Mouse (Mus musculus) intestine, postnatal 0 days (tissue): ENCODE results near the gene Psap. TPM values are rescaled to one million over a fixed set of nuclear protein-coding genes. Genes with fewer than 3 reads are reported as not detected.
"Not testable (repeated sequence)": the region's sequence is repeated elsewhere in the genome, so short reads cannot be mapped to it uniquely, and the experiment has no call there.

Source experiments
- ATAC-seq: fragments of 200-750 bp; cut with Nextera tagmentation; 2 replicates; pipeline ENCODE4 v1.8.0; 2017; ENCODE audit warnings: mild to moderate bottlenecking, moderate TSS enrichment, moderate library complexity
- H3K27ac ChIP-seq: fragments of 300-500 bp; sonication (generic); 2 replicates; pipeline ENCODE4 v1.5.1; 2014; ENCODE audit warnings: mild to moderate bottlenecking, low read depth, low read length, moderate library complexity
- H3K27me3 ChIP-seq: fragments of 300-500 bp; sonication (generic); replicated peaks from 2 replicates; pipeline ENCODE4 v1.6.1; 2014; ENCODE audit warnings: low read length, mixed read lengths; ENCODE audit not compliant: control insufficient read depth, insufficient read depth
- H3K36me3 ChIP-seq: fragments of 300-500 bp; sonication (generic); 2 replicates; pipeline ENCODE4 v1.6.1; 2014; ENCODE audit warnings: mild to moderate bottlenecking, moderate library complexity; ENCODE audit not compliant: control insufficient read depth, insufficient read depth
- H3K4me1 ChIP-seq: fragments of 300-500 bp; sonication (generic); replicated peaks from 2 replicates; pipeline ENCODE4 v1.6.1; 2014; ENCODE audit warnings: antibody characterized with exemption, low read length, mixed read lengths; ENCODE audit not compliant: control insufficient read depth, insufficient read depth
- H3K4me2 ChIP-seq: fragments of 300-500 bp; sonication (generic); replicated peaks from 2 replicates; pipeline ENCODE4 v1.6.1; 2014; ENCODE audit warnings: low read depth, mild to moderate bottlenecking, moderate library complexity
- H3K4me3 ChIP-seq: fragments of 300-500 bp; sonication (generic); 2 replicates; pipeline ENCODE4 v1.5.1; 2014; ENCODE audit warnings: low read depth, low read length
- H3K9ac ChIP-seq: fragments of 300-500 bp; sonication (generic); 2 replicates; pipeline ENCODE4 v1.6.1; 2014; ENCODE audit warnings: mild to moderate bottlenecking, low read depth, low read length
- H3K9me3 ChIP-seq: fragments of 300-500 bp; sonication (generic); 2 replicates; pipeline ENCODE4 v1.6.1; 2016; ENCODE audit warnings: mixed run types; ENCODE audit not compliant: control insufficient read depth
- CTCF ChIP-seq: sonication (generic); IDR thresholded peaks from 2 replicates; pipeline ENCODE4 v1.5.1; 2016; ENCODE audit warnings: low read depth, mild to moderate bottlenecking, control low read depth, antibody characterized with exemption, moderate library complexity
- WGBS: fragments of 180-500 bp; shearing (Covaris S2); extraction: QIAGEN DNeasy Blood & Tissue Kit; methylation state at CpG from one replicate; pipeline ENCODE4 v1.1.7; 2014; 5-methylcytosine and 5-hydroxymethylcytosine counted together
- polyA plus RNA-seq: library from polyadenylated mRNA; unstranded; fragments of >200 nt; fragmentation: Nextera tagmentation; extraction: Ambion mirVana; gene quantifications from 2 replicates; pipeline ENCODE4 v1.2.1, GENCODE M21; 2015

Gene Psap
- 135 and 137 TPM in 2 replicates for polyA plus RNA-seq

DNA sequence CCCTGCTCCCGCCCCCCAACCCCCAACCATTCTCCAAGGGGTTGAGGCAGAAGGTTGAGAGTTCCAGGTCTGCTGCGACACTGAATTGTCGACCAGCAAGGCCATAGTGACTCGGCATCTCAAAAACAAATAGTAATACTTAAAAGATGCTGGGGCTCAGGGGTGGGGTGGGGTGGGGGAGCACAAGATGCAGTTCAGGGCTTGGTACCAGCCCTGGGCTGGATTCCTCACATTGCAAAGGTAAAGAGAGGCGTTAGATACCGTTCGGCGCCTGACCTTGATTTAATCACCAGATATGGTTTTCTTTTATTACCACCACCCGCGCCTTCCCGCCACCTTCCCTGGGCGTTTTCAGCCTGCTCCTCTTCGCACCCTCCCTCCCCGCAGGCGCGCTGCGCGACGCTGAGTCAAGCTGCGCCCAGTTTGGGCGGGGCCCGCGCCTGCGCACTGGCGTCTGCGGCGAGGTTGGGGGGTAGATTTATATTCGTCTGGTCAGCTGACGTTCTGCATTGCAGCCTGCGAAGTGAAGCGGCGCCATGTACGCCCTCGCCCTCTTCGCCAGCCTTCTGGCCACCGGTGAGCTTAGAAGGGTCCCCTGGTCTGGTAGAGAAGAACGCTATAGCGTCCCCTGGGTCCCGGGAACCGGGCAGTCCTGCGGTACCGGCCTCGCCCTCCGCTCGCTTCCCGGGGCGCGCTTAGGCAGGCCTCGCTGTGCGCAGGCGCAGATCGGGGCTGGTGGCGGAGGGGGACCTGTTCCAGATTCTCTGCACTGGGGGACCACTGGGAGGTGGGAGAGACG lies at the start of gene Psap:
Psap (plus strand) TSS at position 421 of the 799 bp plus-strand sequence.
- Histone ChIP-seq H3K36me3 (no peaks in the 10 kb centered on the region; the same call in 1 of the 2 replicates), H3K9ac (peak within 1 kb of the TSS; percentile 84), H3K9me3 (no peaks in the 10 kb centered on the region), H3K4me1 (peaks cover 10% of the 10 kb centered on the region), H3K4me3 (peak within 1 kb of the TSS; percentile 83), H3K27ac (peak within 1 kb of the TSS; percentile 89), H3K4me2 (peak within 1 kb of the TSS; percentile 84), H3K27me3 (no peaks in the 10 kb centered on the region)
- 2% methylated on average over 54 of the region's 54 CpGs for WGBS
- ATAC-seq = peak; percentile 87
- peak; percentile 51 for TF ChIP-seq CTCF

DNA sequence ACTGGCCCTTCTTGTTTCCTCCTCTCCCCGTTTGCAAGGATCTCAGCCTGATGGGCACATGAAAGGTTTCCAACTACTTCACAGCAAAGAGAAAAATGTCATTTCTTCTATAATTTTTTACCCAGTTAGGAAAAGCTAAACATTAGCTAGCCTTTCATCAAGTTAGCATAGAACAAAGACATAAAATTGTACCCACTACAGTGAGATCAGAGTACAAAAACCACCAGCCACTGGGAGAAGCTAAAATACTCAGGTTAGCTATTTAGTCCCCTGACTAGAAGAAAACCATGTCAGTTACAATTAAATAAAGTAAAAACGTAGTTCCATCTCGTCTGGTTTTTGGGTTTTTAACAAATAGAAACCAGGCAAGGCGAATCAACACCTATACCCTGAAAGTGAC lies 49.8 kb upstream of the Psap start:
- H3K4me1 ChIP-seq = peaks cover 5% of the 10 kb centered on the region; the same call in 1 of the 2 replicates
- no peaks in the 10 kb centered on the region for H3K36me3 ChIP-seq
- no peak overlapping the region for H3K9ac ChIP-seq
- no peak overlapping the region for H3K4me3 ChIP-seq
- no peak for ATAC-seq
- no peaks in the 10 kb centered on the region for H3K9me3 ChIP-seq
- WGBS = 76% methylated on average over 4 of the region's 4 CpGs
- TF ChIP-seq CTCF = no peak
- H3K27ac ChIP-seq = no peak overlapping the region
- H3K27me3 ChIP-seq = no peaks in the 10 kb centered on the region
- no peak overlapping the region for H3K4me2 ChIP-seq

DNA sequence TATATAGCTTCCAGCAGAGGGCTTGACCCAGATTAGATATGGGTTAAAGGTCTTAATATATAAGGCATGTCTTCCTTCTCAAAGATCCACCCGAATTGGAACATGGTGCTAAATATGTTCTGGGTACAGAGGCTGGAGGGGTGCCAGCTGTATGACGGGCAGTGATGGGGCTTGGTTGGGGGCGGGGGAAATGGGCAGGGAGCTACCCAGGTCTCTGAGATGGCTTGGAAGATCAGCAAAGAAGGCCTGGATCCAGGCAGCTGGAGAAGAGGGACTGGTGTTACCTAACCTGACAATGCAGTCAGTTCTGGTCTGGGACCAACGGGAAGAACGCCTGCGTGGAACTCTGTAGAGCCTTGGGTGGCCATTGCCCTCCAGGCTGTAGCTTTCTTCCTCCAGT lies 48.3 kb upstream of the Psap start:
- H3K27ac ChIP-seq = no peak overlapping the region
- no peaks in the 10 kb centered on the region for H3K9me3 ChIP-seq
- H3K4me3 ChIP-seq = no peak overlapping the region
- 81% methylated on average over 6 of the region's 6 CpGs for WGBS
- no peak overlapping the region for H3K4me2 ChIP-seq
- no peaks in the 10 kb centered on the region for H3K36me3 ChIP-seq
- TF ChIP-seq CTCF = no peak
- H3K9ac ChIP-seq = no peak overlapping the region
- no peaks in the 10 kb centered on the region for H3K27me3 ChIP-seq
- no peak for ATAC-seq
- H3K4me1 ChIP-seq = peaks cover 5% of the 10 kb centered on the region; the same call in 1 of the 2 replicates

DNA sequence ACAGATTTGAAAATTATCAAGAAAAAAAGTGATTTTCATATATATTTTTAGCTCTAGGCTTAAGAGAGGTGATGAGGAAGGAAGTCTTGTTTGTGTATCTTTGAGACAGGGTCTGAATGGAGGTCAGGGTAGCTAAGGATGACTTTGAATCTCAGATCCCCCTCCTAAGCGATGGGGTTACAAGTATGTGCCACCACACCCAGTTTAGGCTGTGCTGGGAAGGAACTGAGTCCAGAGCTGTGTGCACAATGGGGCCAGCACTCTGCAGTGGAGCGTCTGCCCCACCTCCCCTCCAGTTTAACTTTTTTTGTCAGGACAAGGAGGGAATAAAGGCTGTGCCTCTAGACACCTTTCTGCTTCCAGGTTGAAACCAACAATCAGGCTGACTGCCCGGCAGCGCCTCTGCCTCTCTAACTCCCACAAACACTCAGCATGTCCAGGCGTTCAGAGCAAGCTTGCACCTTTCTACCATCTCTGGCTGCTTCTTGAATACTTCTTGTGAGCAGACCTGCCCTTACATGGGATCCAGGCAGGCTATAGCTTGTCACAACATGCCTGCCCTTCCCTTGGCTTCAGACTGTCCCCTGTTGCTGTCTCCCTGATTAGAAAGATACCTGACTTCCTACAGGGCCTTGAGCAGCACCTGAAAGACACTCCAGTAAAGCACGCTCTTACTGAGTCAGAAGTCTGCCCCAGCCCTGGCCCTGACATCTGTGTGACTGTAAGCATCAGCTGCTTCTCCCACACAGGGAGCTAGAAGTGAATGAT lies 46.9 kb upstream of the Psap start:
- Histone ChIP-seq H3K27ac (no peak overlapping the region), H3K9ac (no peak overlapping the region), H3K36me3 (no peaks in the 10 kb centered on the region), H3K27me3 (no peaks in the 10 kb centered on the region), H3K4me3 (no peak overlapping the region), H3K9me3 (no peaks in the 10 kb centered on the region), H3K4me2 (no peak overlapping the region), H3K4me1 (peaks cover 5% of the 10 kb centered on the region; the same call in 1 of the 2 replicates)
- no peak for ATAC-seq
- TF ChIP-seq CTCF = no peak
- WGBS = 70% methylated on average over 6 of the region's 6 CpGs

DNA sequence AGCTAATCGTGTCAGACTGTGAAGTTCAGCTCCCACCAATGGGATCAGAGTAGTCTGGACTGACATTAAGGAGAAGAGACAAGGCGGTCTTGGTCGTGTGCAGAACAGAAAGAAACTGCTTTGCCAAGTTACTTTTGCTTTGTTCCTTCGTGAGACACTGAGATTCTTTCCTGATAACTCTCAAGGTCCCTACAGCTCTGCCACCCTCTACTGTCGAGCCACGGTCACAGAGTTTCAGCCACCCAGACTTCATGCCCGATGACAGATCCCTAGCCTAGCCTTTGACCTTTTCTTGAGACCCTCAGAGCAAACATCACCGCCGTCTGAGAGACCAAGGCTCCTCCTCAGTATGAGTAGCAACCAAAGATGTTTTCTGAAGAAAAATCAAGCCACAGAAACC lies 43.4 kb upstream of the Psap start:
- no peak overlapping the region for H3K27ac ChIP-seq
- H3K36me3 ChIP-seq = no peaks in the 10 kb centered on the region
- no peak for TF ChIP-seq CTCF
- WGBS = 74% methylated on average over 9 of the region's 9 CpGs
- H3K27me3 ChIP-seq = no peaks in the 10 kb centered on the region
- H3K4me1 ChIP-seq = 0 out of 2 replicates have a peak, but pooled peaks cover under 1% of the 10 kb centered on the region
- no peak overlapping the region for H3K4me2 ChIP-seq
- H3K9me3 ChIP-seq = no peaks in the 10 kb centered on the region
- no peak overlapping the region for H3K4me3 ChIP-seq
- no peak for ATAC-seq
- H3K9ac ChIP-seq = no peak overlapping the region

DNA sequence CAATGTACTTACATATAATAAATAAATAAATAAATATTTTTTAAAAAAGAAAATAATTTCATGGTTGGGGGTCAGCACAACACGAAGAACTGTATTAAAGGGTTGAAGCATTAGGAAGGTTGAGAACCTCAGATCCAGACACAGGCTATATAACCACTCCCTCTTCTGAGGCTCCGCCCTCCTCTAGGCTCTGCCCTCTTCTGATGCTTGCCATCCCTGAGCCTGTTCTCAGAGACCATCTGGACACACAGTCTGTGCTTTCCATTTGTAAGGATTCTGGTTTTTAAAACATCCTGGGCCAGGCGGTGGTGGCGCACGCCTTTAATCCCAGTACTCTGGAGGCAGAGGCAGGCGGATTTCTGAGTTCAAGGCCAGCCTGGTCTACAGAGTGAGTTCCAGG lies 41.6 kb upstream of the Psap start:
- not testable (repeated sequence) for H3K9ac ChIP-seq, ATAC-seq, H3K4me2 ChIP-seq, H3K36me3 ChIP-seq, H3K4me1 ChIP-seq, H3K27me3 ChIP-seq, H3K9me3 ChIP-seq, H3K27ac ChIP-seq, H3K4me3 ChIP-seq
- 96% methylated on average over 6 of the region's 6 CpGs for WGBS
